ENCODE assay signal across 10 mouse cellular contexts in genomic region chr11:51644217-51644616, GRCm38 (mm10). TPM values are rescaled to one million over a fixed set of nuclear protein-coding genes. Genes with fewer than 3 reads are reported as not detected.
A peak's percentile ranks its signal among the peaks of the same experiment; 100 is the strongest.
DNase-seq lines count a peak whose midpoint lies in the region; ATAC-seq and TF ChIP-seq lines count a peak whose summit lies in the region.
"Had no signal": no experiment of that assay in that cellular context is flagged by ENCODE, and none has a peak within 500 bp of the region (broad histone marks: within the 10 kb centered on the region; RNA-seq: fewer than 3 reads in every experiment).

No protein-coding gene starts in this region.

- peak overlapping the region; percentile 40; the same call in 1 of the 2 replicates for H3K9ac ChIP-seq in heart, embryonic 16.5 days (ENCODE audit: low read length)

- TF ChIP-seq POLR2A in small intestine, adult 2 months (IDR thresholded peaks at IDR 0.05; ENCODE audit: low read depth, low read length): no peak

- H3K27ac ChIP-seq in heart, embryonic 16.5 days (ENCODE audit: low read length): peak overlapping the region; percentile 78
- H3K27ac ChIP-seq in small intestine, adult 2 months (ENCODE audit: insufficient read depth, low read depth, low read length): 0 out of 2 replicates have a peak overlapping the region, but pooled peaks have one; percentile 10

- peak overlapping the region; percentile 34 for H3K4me2 ChIP-seq in heart, embryonic 16.5 days (ENCODE audit: low read depth, low read length)

- H3K4me1 ChIP-seq in heart, embryonic 16.5 days (ENCODE audit: control insufficient read depth, insufficient read depth, low read length): peaks cover 26% of the 10 kb centered on the region
- peaks cover 27% of the 10 kb centered on the region for H3K4me1 ChIP-seq in small intestine, adult 2 months (ENCODE audit: control insufficient read depth, insufficient read depth, insufficient read length, low read length)

- no peak for ATAC-seq in heart, embryonic 16.5 days (replicated peaks; ENCODE audit: extremely low read depth, insufficient read depth, low FRiP score)
- peak; percentile 84 for ATAC-seq in common myeloid progenitor, adult 5-6 weeks (replicated peaks; ENCODE audit: low read depth, poor library complexity, severe bottlenecking)
- ATAC-seq in erythroblast, adult 5-6 weeks (replicated peaks; ENCODE audit: low FRiP score, poor library complexity, severe bottlenecking): no peak
- ATAC-seq: forebrain, embryonic 14.5 days; Patski had no signal

- no peak for TF ChIP-seq CTCF in small intestine, adult 2 months (IDR thresholded peaks at IDR 0.05; ENCODE audit: extremely low read depth, insufficient read length, insufficient replicate concordance, low read depth, low read length)

- H3K27me3 ChIP-seq in heart, embryonic 16.5 days (ENCODE audit: control insufficient read depth, insufficient read depth, low read length): no peaks in the 10 kb centered on the region
- no peaks in the 10 kb centered on the region for H3K27me3 ChIP-seq in small intestine, adult 2 months (ENCODE audit: control insufficient read depth, insufficient read depth, low read length)
- H3K27me3 ChIP-seq: Patski had no signal

- 78% methylated on average over 16 of the region's 16 CpGs for WGBS in heart, embryonic 16.5 days
- 83% methylated on average over 16 of the region's 16 CpGs for WGBS in small intestine, adult 2 months

- no peaks in the 10 kb centered on the region for H3K9me3 ChIP-seq in heart, embryonic 16.5 days (replicated peaks; ENCODE audit: control insufficient read depth, low read length)

- peaks cover 15% of the 10 kb centered on the region for H3K36me3 ChIP-seq in heart, embryonic 16.5 days (ENCODE audit: control insufficient read depth, insufficient read depth)
- peaks cover 2% of the 10 kb centered on the region; the same call in 1 of the 2 replicates for H3K36me3 ChIP-seq in small intestine, adult 2 months (ENCODE audit: control insufficient read depth, insufficient read depth, low read length)

- intact Hi-C loops in heart, postnatal 14 days (cut with DNase I): no loop called here

- H3K4me3 ChIP-seq in heart, embryonic 16.5 days (ENCODE audit: low read length): no peak overlapping the region; the same call in 1 of the 2 replicates
- no peak overlapping the region for H3K4me3 ChIP-seq in small intestine, adult 2 months (ENCODE audit: low read depth, low read length)

- DNase-seq in heart, postnatal 14 days: no peak
- peak; percentile 46 for DNase-seq in CD4-positive helper T cell, adult 2 months (ENCODE audit: low read depth, low spot score)
- no peak for DNase-seq in frontal cortex, postnatal 10 days (ENCODE audit: low spot score in 2 of 2)
- no peak for DNase-seq in kidney, postnatal 4 days

RNA-seq across cellular contexts. Expression of gene N4bp3, which starts 6.4 kb away (rescaled TPM):
- 21.6 and 25.8 TPM in 2 replicates for polyA plus RNA-seq in heart, embryonic 16.5 days (2015; fragmentation: Nextera tagmentation; extraction: Ambion mirVana)
- 10 to 100 TPM; 22.1 to 23.1 TPM for total RNA-seq in heart, postnatal 14 days (2021)
- 4.3 and 4.6 TPM in 2 replicates for total RNA-seq in common myeloid progenitor, adult 5-6 weeks (2017)
- 2.5 and 5.0 TPM in 2 replicates for polyA plus RNA-seq in small intestine, adult 2 months (2012; rRNA removed)
- 1.0 TPM in 1 of 2 replicates, not detected in the other for total RNA-seq in erythroblast, adult 5-6 weeks (2015; ENCODE audit: low replicate concordance)
- not detected in 2 replicates for total RNA-seq in erythroblast, adult 5-6 weeks (2017; ENCODE audit: low replicate concordance)

RNA-seq across cellular contexts. Expression of gene D930048N14Rik, which starts 6.5 kb away (rescaled TPM):
- polyA plus RNA-seq in heart, embryonic 16.5 days (2015; fragmentation: Nextera tagmentation; extraction: Ambion mirVana): 1.3 and 1.9 TPM in 2 replicates
- 1 to 10 TPM; 1.3 to 1.4 TPM for total RNA-seq in heart, postnatal 14 days (2021)
- 0.05 TPM in 1 of 2 replicates, not detected in the other for total RNA-seq in common myeloid progenitor, adult 5-6 weeks (2017)
- polyA plus RNA-seq in small intestine, adult 2 months (2012; rRNA removed): 2.4 and 3.1 TPM in 2 replicates
- total RNA-seq in erythroblast, adult 5-6 weeks (2015; ENCODE audit: low replicate concordance): 0.84 TPM in 1 of 2 replicates, not detected in the other
- total RNA-seq in erythroblast, adult 5-6 weeks (2017; ENCODE audit: low replicate concordance): not detected in 2 replicates

RNA-seq across cellular contexts. Expression of gene Rmnd5b, which starts 8.5 kb away (rescaled TPM):
- polyA plus RNA-seq in heart, embryonic 16.5 days (2015; fragmentation: Nextera tagmentation; extraction: Ambion mirVana): 37.1 and 38.2 TPM in 2 replicates
- 10 to 100 TPM; 16.0 to 16.3 TPM for total RNA-seq in heart, postnatal 14 days (2021)
- total RNA-seq in common myeloid progenitor, adult 5-6 weeks (2017): 15.5 and 15.8 TPM in 2 replicates
- polyA plus RNA-seq in small intestine, adult 2 months (2012; rRNA removed): 36.0 and 45.9 TPM in 2 replicates
- total RNA-seq in erythroblast, adult 5-6 weeks (2015; ENCODE audit: low replicate concordance): 17.3 and 18.6 TPM in 2 replicates
- 3.6 and 3.9 TPM in 2 replicates for total RNA-seq in erythroblast, adult 5-6 weeks (2017; ENCODE audit: low replicate concordance)

RNA-seq across cellular contexts. Expression of gene Nhp2, which starts 24.7 kb away (rescaled TPM):
- 77.9 and 88.1 TPM in 2 replicates for polyA plus RNA-seq in heart, embryonic 16.5 days (2015; fragmentation: Nextera tagmentation; extraction: Ambion mirVana)
- total RNA-seq in heart, postnatal 14 days (2021): 10 to 100 TPM; 19.5 to 21.3 TPM
- total RNA-seq in common myeloid progenitor, adult 5-6 weeks (2017): 115 and 170 TPM in 2 replicates
- 33.8 and 45.0 TPM in 2 replicates for polyA plus RNA-seq in small intestine, adult 2 months (2012; rRNA removed)
- 7.5 and 27.6 TPM in 2 replicates for total RNA-seq in erythroblast, adult 5-6 weeks (2015; ENCODE audit: low replicate concordance)
- total RNA-seq in erythroblast, adult 5-6 weeks (2017; ENCODE audit: low replicate concordance): 19.2 and 23.3 TPM in 2 replicates

RNA-seq across cellular contexts. Expression of gene Hnrnpab, which starts 37.6 kb away (rescaled TPM):
- 251 and 280 TPM in 2 replicates for polyA plus RNA-seq in heart, embryonic 16.5 days (2015; fragmentation: Nextera tagmentation; extraction: Ambion mirVana)
- total RNA-seq in heart, postnatal 14 days (2021): 100 to 1,000 TPM; 141 to 163 TPM
- total RNA-seq in common myeloid progenitor, adult 5-6 weeks (2017): 1,082 and 1,177 TPM in 2 replicates
- polyA plus RNA-seq in small intestine, adult 2 months (2012; rRNA removed): 276 and 428 TPM in 2 replicates
- total RNA-seq in erythroblast, adult 5-6 weeks (2015; ENCODE audit: low replicate concordance): 140 and 157 TPM in 2 replicates
- 174 and 180 TPM in 2 replicates for total RNA-seq in erythroblast, adult 5-6 weeks (2017; ENCODE audit: low replicate concordance)
